8 mouse cellular contexts compared by ENCODE assay signal in genomic region chr6:65126074-65126726, GRCm38 (mm10). TPM values are rescaled to one million over a fixed set of nuclear protein-coding genes. Genes with fewer than 3 reads are reported as not detected.
DNase-seq lines count a peak whose midpoint lies in the region; ATAC-seq and TF ChIP-seq lines count a peak whose summit lies in the region.

No protein-coding gene starts in this region.

- TF ChIP-seq CTCF in CH12.LX (conservative IDR thresholded peaks at IDR 0.05 in 1 of 2, IDR thresholded peaks at IDR 0.05 in 1 of 2; ENCODE audit: low read depth in 2 of 2, low read length in 2 of 2): peak; percentile 65 to 85

- no peaks in the 10 kb centered on the region for H3K4me1 ChIP-seq in heart, embryonic 10.5 days
- H3K4me1 ChIP-seq in CH12.LX (ENCODE audit: control insufficient read depth in 1 of 2, insufficient read depth in 2 of 2): no peaks in the 10 kb centered on the region
- H3K4me1 ChIP-seq in forebrain, embryonic 14.5 days (ENCODE audit: control insufficient read depth, insufficient read depth, low read length): no peaks in the 10 kb centered on the region

- H3K9ac ChIP-seq in CH12.LX (ENCODE audit: insufficient read depth, low read depth): no peak overlapping the region
- H3K9ac ChIP-seq in forebrain, embryonic 14.5 days (ENCODE audit: low read length): no peak overlapping the region

- in situ Hi-C loops in CH12.LX (cut with MboI; ENCODE audit: low pct_ligation_motif_present, low pct_unique_long_range_greater_than_20kb, low sequenced_read_pairs): loop anchor here (10.0 to 25.0 kb wide), 2 partner anchors 236 to 329 kb away; no protein-coding TSS in a partner anchor

- TF ChIP-seq RAD21 in CH12.LX (IDR thresholded peaks at IDR 0.05; ENCODE audit: low read depth, low read length): peak; percentile 94

- no peak overlapping the region for H3K4me2 ChIP-seq in CH12.LX (ENCODE audit: insufficient read depth, low read depth, poor library complexity, severe bottlenecking)
- H3K4me2 ChIP-seq in forebrain, embryonic 14.5 days (ENCODE audit: low read length): no peak overlapping the region

- peak; percentile 50; the same call in 1 of the 2 replicates for ATAC-seq in cerebellum, adult (ENCODE audit: insufficient number of reproducible peaks, low FRiP score, low TSS enrichment)
- peak; percentile 64 for ATAC-seq in forebrain, embryonic 14.5 days

- no peak for TF ChIP-seq POLR2A in CH12.LX (IDR thresholded peaks at IDR 0.05; ENCODE audit: low read depth, low read length)

- DNase-seq in heart, adult 18-20 months: peak; percentile 13 to 60
- DNase-seq in heart, embryonic 10.5 days (ENCODE audit: low spot score): no peak
- peak; percentile 59 for DNase-seq in CH12.LX (ENCODE audit: extremely low read depth)
- peak; percentile 80 for DNase-seq in forebrain, embryonic 14.5 days (ENCODE audit: low spot score)
- peak; percentile 33 for DNase-seq in kidney, postnatal 14 days
- DNase-seq in lung, postnatal 14 days: peak; percentile 55
- DNase-seq in right cerebral cortex, adult 18-20 months: peak; percentile 51

- dilution Hi-C loops in CH12.LX (cut with MboI; ENCODE audit: extremely low pct_ligation_motif_present, extremely low pct_unique_long_range_greater_than_20kb, low sequenced_read_pairs): no loop called here

- 35% methylated on average over 2 of the region's 2 CpGs for WGBS in heart, embryonic 10.5 days
- 9% methylated on average over 2 of the region's 2 CpGs for WGBS in forebrain, embryonic 14.5 days

- H3K27ac ChIP-seq in heart, embryonic 10.5 days: no peak overlapping the region
- H3K27ac ChIP-seq in CH12.LX (ENCODE audit: insufficient read depth, low read depth): no peak overlapping the region
- no peak overlapping the region for H3K27ac ChIP-seq in forebrain, embryonic 14.5 days (ENCODE audit: low read depth, low read length)

- no peaks in the 10 kb centered on the region for H3K36me3 ChIP-seq in heart, embryonic 10.5 days
- peaks cover 23 to 56% of the 10 kb centered on the region in 2 experiments for H3K36me3 ChIP-seq in CH12.LX (replicated peaks in 1 of 2; ENCODE audit: control insufficient read depth in 1 of 2, insufficient read depth in 1 of 2, low read length in 1 of 2)
- H3K36me3 ChIP-seq in forebrain, embryonic 14.5 days (ENCODE audit: control insufficient read depth, insufficient read depth, low read length): peaks cover 2% of the 10 kb centered on the region; the same call in 1 of the 2 replicates

- no peaks in the 10 kb centered on the region for H3K9me3 ChIP-seq in heart, embryonic 10.5 days
- no peaks in the 10 kb centered on the region for H3K9me3 ChIP-seq in CH12.LX (replicated peaks; ENCODE audit: low read length)
- H3K9me3 ChIP-seq in forebrain, embryonic 14.5 days (replicated peaks; ENCODE audit: control insufficient read depth, low read length): no peaks in the 10 kb centered on the region

- no peaks in the 10 kb centered on the region for H3K27me3 ChIP-seq in heart, embryonic 10.5 days (ENCODE audit: insufficient read depth, poor library complexity, severe bottlenecking)
- no peaks in the 10 kb centered on the region for H3K27me3 ChIP-seq in CH12.LX (replicated peaks)
- no peaks in the 10 kb centered on the region for H3K27me3 ChIP-seq in forebrain, embryonic 14.5 days (replicated peaks; ENCODE audit: control insufficient read depth, insufficient read depth, low read length)

- no peak for TF ChIP-seq EP300 in CH12.LX (IDR thresholded peaks at IDR 0.05; ENCODE audit: low read length)

- H3K4me3 ChIP-seq in heart, embryonic 10.5 days: no peak overlapping the region
- H3K4me3 ChIP-seq in CH12.LX (replicated peaks in 1 of 3; ENCODE audit: low read depth in 2 of 3, low read length in 2 of 3, poor library complexity in 1 of 3): no peak overlapping the region
- no peak overlapping the region for H3K4me3 ChIP-seq in forebrain, embryonic 14.5 days (ENCODE audit: low read depth, low read length)

- no peaks in the 10 kb centered on the region for H3K79me2 ChIP-seq in CH12.LX (replicated peaks; ENCODE audit: control insufficient read depth, extremely low read depth, insufficient read depth, poor library complexity, severe bottlenecking)

TF ChIP-seq in CH12.LX, 34 proteins besides CTCF, POLR2A, EP300 and RAD21:
- TF ChIP-seq MXI1 (IDR thresholded peaks at IDR 0.05; ENCODE audit: low read depth, low read length) (no peak), SMC3 (IDR thresholded peaks at IDR 0.05; ENCODE audit: low read depth, low read length) (peak; percentile 92), JUN (IDR thresholded peaks at IDR 0.05; ENCODE audit: insufficient read depth, low read depth, low read length) (no peak), ZC3H11A (IDR thresholded peaks at IDR 0.05; ENCODE audit: low read depth, low read length) (peak; percentile 45)
TF ChIP-seq in CH12.LX: peak in this region for 2.

RNA-seq across cellular contexts. Expression of gene Hpgds, which starts 18.5 kb away (rescaled TPM):
- 1 to 10 TPM in 1 of 2 experiments, under 1 TPM in 1; 0.60 to 1.3 TPM for total RNA-seq in heart, adult 18-20 months (2021)
- 0.54 and 1.4 TPM in 2 replicates for polyA plus RNA-seq in heart, embryonic 10.5 days (2016; fragmentation: Nextera tagmentation; extraction: Ambion mirVana)
- total RNA-seq in CH12.LX (2012; rRNA removed) (4.5 and 6.4 TPM in 2 replicates), CH12.LX (2014; rRNA removed) (4.5 and 5.5 TPM in 2 replicates)
- 9.7 and 12.9 TPM in 2 replicates for polyA plus RNA-seq in CH12.LX (2012; ENCODE audit: insufficient read length, low read depth)
- 2.8 and 3.9 TPM in 2 replicates for polyA plus RNA-seq in forebrain, embryonic 14.5 days (2014; fragmentation: Nextera tagmentation; extraction: Ambion mirVana)
